Mouse (Mus musculus) brain, embryonic 14.5 days (tissue): Measurements from ENCODE around the gene Ugt1a6a.

Source experiments
- CTCF ChIP-seq: fragments of 200-500 bp; IDR thresholded peaks from 2 replicates; pipeline ENCODE4 v1.5.1; 2012; ENCODE audit warnings: inconsistent platforms, mild to moderate bottlenecking, moderate library complexity, borderline replicate concordance; ENCODE audit not compliant: insufficient read depth, insufficient read length; ENCODE audit errors: extremely low read depth
- POLR2A ChIP-seq: fragments of 200-500 bp; IDR thresholded peaks from 2 replicates; pipeline ENCODE4 v1.6.1; 2012; ENCODE audit warnings: mild to moderate bottlenecking, inconsistent platforms, borderline replicate concordance; ENCODE audit not compliant: poor library complexity, insufficient read depth, insufficient read length, severe bottlenecking; ENCODE audit errors: extremely low read depth

- TF ChIP-seq CTCF (no peak), POLR2A (no peak)
These were observed 129.2 kb downstream of the Ugt1a6a start for GRCm38 (mm10) chr1:88263778-88264177.
